Mouse (Mus musculus) mouse embryonic stem cell (cell line): ENCODE results near the gene Tekt2.

Experiments used
- in situ Hi-C, 2 experiments: fragments of 300-500 bp; cut with MboI; formaldehyde crosslinking; loops; 1 replicate in 1 of 2; 3 replicates in 1 of 2; pipeline ENCODE4 v1.14.3; 2019 to 2020; ENCODE audit warnings: low sequenced_read_pairs in 2 of 2, low pct_unique_long_range_greater_than_20kb in 1 of 2, mixed read lengths in 1 of 2; ENCODE audit not compliant: unreplicated experiment in 1 of 2

Gene Tekt2

DNA sequence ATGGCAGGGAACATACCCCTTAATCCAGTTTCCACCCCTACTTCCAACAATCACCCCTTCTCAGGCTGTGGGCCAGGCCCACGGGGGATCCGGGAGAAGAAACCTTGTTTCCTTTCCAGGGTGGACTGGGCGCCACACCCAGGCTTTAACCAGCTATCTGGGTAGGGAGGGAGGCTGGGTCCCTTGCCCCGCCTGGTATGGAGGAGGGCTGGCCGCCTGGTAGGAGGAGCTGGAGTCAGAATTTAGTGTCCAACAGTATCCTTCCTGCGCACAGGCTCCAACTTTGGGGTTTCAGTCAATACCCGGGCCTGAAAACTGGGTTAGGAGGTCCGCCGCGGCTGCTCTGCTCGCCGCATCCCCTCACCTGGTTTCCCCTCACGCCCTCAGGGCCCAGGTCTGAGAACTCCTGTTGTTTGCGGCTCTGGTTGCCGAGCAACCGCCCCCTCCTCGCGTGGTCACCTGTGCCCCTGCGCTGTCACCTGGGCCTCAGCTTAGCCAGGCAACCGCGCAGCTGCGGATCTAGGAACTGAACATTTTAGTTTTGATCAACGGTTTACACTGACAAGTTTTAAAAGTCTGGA, at the start of gene Tekt2:
TSS of gene Tekt2 (minus strand) at position 408 of the 581 bp plus-strand sequence.
- in situ Hi-C loops = no loop called here

DNA sequence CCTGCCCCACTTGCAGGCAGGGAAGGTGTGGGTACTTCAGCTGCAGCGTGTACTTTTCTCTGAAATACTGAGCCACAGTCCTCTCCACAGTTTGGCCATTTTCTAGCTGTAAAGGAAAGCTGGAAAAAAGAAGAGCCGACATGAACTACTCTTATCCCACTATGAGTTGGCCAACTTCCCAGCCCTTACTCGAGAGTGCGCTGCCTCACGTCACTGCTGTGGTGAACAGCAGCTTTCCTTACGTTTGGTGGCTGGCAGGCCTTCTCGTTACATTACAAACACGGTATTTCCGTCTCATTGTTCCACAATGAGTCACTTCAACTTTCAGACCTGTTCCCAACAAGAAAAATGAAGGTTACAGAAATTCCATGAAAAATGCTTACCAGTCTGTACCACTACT, 46.0 kb upstream of the Tekt2 start:
- in situ Hi-C loops = no loop called here

DNA sequence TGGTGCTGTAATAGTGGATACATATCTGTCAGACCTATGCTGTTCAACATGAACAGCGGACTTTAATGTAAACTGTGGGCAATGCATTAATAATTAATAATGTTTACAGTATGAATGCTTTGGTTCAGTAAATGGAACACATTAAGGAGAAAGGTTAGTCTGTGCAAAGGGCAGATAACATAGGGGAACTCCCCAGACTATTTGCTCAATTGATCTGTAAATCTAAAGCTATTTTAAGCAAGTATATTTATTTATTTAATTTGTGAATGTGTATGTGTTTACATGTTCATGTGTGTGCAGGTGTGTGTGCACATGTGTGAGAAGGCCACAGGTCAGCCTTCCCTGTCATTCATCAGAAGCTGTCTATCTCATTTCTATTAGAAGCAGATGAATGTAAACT, 34.6 kb upstream of the Tekt2 start:
- in situ Hi-C loops = no loop called here

DNA sequence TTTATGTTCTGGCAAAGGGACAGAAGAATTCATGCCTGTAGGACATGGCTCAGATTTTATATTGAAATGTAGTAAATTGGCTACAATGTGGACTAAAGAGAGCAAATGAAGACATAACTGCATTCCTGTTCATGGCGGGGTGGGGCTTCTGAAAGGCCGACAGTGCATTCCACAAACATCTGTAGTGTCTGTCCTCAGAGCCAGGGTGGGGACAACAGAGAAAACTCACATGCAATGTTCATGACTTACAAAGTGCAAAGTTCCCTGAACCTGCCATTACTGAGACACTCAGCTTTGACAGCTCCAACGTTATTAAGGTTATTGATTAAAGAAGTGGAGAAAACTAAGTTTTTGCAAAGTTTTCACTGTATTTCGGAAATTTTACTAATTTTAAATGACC, 18.0 kb upstream of the Tekt2 start:
- in situ Hi-C loops = no loop called here

GRCm38 (mm10) chr4:126339461-126339860, 14.0 kb upstream of the Tekt2 start:
- in situ Hi-C loops = no loop called here

- in situ Hi-C loops = loop anchor here (5.0 kb wide), 2 partner anchors 190 to 195 kb away; no protein-coding TSS in a partner anchor
These were observed 6.9 kb upstream of the Tekt2 start for GRCm38 (mm10) chr4:126332358-126332757.

DNA sequence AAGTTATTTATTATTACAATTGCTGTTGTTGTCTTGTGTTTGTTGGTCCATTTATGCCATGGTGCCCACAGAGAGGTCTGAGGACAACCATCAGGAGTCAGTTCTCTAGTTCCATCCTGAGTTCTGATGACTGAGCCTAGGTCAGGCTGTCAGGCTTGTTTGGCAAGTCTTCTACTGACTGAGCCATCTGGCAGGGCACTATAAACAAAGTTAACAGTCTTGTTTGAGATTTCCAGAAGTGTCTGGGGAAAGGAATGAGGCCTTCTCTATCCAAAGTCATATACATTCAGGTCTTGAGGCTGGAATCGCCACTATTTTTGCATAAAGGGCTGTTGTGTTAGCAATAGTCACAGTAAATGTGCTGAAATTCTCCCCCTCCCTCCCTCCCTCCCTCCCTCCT, 6.3 kb upstream of the Tekt2 start:
- in situ Hi-C loops = loop anchor here (5.0 kb wide), 2 partner anchors 191 to 196 kb away; no protein-coding TSS in a partner anchor

DNA sequence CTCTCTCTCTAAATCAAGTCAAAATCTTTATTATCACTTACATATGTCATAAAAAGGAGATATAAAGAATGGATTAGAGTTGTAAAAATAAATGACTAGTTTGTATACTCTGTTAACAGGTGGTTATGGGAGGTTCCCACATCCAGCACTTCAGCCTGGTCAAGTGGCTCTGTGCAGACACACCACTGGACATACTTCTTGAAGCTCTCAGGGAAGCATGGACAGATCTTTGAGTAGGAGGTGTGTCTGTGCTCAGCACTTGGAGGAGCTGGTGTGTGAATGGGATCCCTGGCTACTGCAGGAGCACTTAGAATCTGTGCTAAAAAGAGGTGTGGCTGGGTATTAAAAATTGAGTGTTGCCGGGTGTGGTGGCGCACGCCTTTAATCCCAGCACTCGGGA, 4.8 kb upstream of the Tekt2 start:
- in situ Hi-C loops = loop anchor here (5.0 kb wide), 2 partner anchors 192 to 197 kb away; no protein-coding TSS in a partner anchor

DNA sequence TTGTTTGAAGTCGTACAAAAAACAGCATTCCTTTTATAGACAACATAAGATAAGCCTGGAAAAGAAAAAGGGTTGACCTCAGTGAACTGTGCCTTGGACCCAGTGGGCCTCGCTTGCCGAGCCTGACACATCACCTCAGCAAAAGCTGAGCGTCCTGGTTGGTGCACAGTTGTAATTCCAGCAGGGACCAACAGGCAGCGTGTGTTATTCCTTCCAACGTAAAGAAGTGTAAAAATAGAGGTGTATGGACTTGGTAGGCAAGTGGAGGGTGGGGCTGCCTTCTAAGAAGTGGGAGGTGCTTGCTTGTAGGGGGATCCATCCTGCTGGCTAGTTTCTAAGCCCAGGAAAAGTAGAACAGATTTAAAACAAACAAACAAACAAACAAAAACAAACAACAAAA, 548 bp upstream of the Tekt2 start:
- in situ Hi-C loops = no loop called here

DNA sequence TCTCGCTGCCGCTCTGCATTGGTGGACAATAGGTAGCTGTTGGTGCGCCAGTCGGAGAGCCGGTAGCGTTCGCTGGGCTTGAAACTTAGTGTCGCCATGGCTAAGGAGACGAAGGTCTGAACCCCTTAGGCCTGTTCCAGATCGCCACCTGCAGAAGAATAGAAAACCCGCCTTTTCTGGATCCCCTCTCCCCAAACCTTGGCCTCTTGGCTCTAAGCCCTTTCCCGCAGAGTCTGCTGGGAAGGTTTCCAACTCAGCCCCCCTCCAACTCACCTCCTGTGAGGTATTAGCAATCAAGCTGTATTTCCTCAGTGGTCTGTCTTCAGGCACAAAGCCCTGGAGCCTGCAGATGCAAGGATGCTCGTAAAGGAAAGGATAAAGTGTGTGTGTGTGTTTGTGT, 627 bp downstream of the Tekt2 start:
- in situ Hi-C loops = no loop called here

DNA sequence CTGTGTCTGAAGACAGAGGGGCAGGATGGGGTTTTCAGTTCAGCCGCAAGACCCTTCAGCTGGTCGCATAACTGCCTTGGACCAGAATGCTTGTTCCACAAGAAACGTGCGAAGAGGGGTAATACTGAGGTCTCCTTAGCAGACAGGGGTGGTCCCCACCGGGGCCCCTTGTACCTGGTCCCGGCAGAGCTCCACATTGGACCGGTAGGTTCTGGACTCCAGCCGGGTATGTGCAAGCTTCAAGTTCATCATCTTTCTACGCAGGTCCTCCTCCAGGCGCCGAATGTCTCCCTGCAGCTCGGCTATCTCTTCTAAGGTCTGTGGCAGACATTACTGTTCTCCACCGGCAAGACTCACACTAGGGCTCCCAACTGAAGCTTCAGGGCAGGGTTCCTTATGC, 2.8 kb downstream of the Tekt2 start:
- in situ Hi-C loops = no loop called here

DNA sequence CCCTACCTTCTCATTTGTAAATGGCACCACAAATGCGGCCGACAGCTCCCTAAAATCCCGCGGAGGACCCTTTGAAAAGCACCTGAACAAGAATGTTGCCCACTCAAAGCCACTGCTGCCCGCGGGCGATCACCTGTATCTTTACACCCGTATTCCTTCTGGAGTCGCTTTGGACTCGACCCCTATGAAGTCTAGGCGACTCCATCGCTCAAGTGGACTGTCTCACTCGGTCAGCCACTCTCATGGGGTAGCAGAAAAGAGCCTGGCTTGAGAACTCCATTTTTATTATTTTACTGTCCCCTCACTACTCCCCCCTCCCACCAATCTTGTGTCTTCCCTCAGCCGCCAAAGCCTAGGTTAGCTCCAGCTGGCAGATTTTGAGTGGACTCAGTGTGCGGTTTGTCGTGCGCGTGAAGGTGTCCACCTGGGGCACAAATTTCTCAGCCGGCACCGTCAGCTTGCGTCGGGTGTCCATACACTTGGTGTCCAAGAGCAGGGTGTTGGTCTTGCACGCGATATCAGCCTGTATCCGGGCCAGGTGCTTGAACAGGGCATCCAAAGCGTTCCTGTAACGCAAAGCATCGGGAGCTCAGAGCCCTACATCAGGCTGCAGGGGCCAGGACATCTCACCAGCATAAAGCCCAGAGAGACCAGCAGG, 3.5 kb downstream of the Tekt2 start:
- in situ Hi-C loops = no loop called here

DNA sequence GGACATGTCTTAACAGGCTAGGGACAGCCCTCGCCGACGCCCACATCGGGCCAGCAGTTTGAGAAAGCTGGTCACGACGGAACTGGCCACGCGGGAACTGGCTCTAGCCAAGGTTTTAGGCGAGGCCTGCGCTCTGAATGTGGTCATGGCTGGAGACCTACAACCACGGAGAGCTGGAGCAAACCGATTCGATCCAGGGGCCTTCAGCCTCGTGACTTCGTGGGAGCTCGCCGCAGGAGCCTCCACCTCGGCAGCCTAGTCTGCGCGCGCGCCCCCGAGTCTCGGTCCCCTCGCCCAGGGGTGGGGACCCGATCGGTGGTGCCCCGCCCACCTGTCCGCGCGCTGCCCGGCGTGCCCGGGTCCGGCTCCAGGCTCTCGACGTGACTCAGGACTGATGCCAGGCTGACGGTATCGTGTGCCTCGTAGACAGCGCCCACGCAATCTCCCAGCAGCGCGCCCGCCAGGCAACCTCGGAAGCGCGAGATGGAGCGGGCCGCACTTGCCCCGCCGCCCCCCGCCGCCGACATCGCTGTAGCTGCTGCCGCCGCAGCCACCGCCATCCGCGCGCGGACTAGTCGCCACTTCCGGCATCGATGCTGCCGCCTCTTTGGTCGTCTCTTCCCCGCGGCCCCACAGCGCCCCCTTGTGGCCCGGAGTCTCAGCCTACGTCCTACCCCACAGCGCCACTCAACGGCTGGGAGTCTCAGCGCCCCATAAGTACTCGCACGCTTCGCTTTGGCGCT, 4.2 kb downstream of the Tekt2 start, which contains the start of gene Adprhl2:
TSS of gene Adprhl2 (minus strand) at position 593 of the 743 bp plus-strand sequence.
- in situ Hi-C loops = no loop called here

GRCm38 (mm10) chr4:126319806-126320205, 5.7 kb downstream of the Tekt2 start:
- in situ Hi-C loops = no loop called here

DNA sequence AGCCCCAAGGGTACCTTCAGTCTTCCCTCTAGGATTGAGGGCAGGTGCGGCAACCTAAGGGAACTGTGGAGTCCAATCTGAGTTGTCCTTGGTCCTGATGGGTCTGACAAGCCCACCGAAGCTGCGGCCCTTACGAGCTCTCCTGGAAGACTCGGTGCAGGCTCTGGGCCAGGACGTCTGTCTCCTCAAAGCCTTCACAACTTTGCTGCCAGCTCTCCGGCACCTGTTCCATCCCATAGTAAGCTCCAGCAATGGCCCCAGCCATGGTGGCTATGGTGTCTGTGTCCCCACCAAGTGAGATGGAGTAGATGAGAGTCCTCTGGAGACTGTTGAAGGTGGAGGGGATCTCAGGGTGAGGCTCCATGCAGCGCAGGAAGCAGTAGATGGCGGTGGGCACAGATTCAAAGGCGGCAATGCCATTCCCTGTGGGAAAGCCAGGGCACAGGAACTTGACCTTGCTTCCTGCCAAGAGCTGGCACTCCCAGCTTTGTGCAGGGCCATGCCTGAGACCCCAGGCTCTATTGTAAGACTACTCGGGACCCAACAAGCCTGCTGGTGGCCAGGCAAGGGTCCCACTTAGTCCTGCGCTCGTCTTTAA, 8.9 kb downstream of the Tekt2 start:
- in situ Hi-C loops = no loop called here

DNA sequence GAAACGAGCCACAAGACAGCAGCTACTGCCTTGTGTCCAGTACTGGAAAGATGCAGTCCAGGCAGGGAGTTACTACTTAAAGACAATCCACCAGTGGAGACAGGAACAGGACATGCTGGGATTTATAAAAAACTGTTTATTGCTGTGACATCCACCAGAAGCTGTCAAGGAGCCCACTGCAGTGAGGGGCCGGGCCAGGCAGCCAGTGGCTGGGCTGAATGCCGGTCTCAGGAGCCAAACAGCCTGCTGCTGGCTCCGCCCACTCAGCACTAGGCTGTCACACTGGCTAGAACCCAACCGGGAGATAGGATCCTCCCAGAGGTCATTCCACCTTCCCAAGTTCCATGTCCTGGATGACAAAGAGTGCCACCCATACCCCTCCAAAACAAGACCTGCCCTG, 9.6 kb downstream of the Tekt2 start:
- in situ Hi-C loops = no loop called here

GRCm38 (mm10) chr4:126314393-126314792, 11.1 kb downstream of the Tekt2 start:
- in situ Hi-C loops = no loop called here

DNA sequence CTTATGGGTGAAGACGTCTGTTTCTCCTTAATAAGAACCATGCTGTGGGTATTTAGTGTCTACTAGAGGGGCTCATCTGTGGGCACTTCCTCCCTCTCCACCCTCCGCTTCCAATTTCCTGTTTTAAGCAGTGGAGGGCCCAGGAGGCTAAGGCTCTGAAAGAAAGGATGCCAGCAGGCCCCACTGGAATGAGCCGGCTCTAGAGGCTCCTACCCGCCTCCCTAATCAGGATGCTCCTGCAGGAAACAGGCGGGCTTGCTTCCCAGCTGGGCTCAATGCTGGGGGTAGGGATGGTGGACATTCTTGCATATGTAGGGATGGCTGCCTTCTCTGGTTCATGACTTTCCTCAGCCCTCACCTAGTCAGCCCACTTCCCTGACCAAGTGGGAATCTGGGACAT, 12.3 kb downstream of the Tekt2 start:
- in situ Hi-C loops = no loop called here

DNA sequence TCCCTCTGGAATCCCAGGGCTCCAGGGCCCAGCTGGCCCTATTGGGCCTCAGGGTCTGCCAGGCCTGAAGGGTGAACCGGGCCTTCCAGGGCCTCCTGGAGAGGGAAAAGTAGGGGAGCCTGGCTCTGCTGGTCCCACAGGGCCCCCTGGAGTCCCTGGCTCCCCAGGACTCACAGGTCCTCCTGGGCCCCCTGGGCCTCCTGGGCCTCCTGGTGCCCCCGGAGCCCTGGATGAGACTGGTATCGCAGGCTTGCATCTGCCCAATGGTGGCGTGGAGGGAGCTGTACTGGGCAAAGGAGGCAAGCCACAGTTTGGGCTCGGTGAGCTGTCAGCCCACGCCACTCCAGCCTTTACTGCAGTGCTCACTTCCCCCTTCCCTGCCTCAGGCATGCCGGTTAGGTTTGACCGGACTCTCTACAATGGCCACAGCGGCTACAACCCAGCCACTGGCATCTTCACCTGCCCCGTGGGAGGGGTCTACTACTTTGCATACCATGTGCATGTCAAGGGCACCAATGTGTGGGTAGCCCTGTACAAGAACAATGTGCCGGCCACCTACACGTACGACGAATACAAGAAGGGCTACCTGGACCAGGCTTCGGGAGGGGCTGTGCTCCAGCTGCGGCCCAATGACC, 13.8 kb downstream of the Tekt2 start:
- in situ Hi-C loops = no loop called here
